Mouse (Mus musculus) frontal cortex, postnatal 10 days (tissue): ENCODE results near the gene Dgat2.

Source experiments
- DNase-seq, 2 experiments: peaks; one replicate each; pipeline ENCODE4 v3.0.0; 2022; ENCODE audit warnings: low spot score in 2 of 2, mixed read lengths in 1 of 2

Gene Dgat2

GRCm38 (mm10) chr7:99162462-99162861 is 20.1 kb downstream of the Dgat2 start:
- no peak for DNase-seq

- DNase-seq = no peak
Measured at GRCm38 (mm10) chr7:99161961-99162360, 20.6 kb downstream of the Dgat2 start.

- DNase-seq = no peak
Measured at GRCm38 (mm10) chr7:99161529-99161928, 21.0 kb downstream of the Dgat2 start.

- DNase-seq = no peak
Measured at GRCm38 (mm10) chr7:99160995-99161394, 21.5 kb downstream of the Dgat2 start.

GRCm38 (mm10) chr7:99159446-99159845 is 23.1 kb downstream of the Dgat2 start:
- DNase-seq = no peak

GRCm38 (mm10) chr7:99158904-99159303 is 23.6 kb downstream of the Dgat2 start:
- DNase-seq = no peak

GRCm38 (mm10) chr7:99158011-99158410 is 24.5 kb downstream of the Dgat2 start:
- DNase-seq = no peak

GRCm38 (mm10) chr7:99156737-99157136 is 25.8 kb downstream of the Dgat2 start:
- DNase-seq = no peak

- no peak for DNase-seq
Measured at GRCm38 (mm10) chr7:99155311-99156289, 26.9 kb downstream of the Dgat2 start.

- DNase-seq = no peak
Measured at GRCm38 (mm10) chr7:99154648-99155151, 27.8 kb downstream of the Dgat2 start.

- no peak for DNase-seq
Measured at GRCm38 (mm10) chr7:99153686-99154202, 28.8 kb downstream of the Dgat2 start.

- no peak for DNase-seq
Measured at GRCm38 (mm10) chr7:99152756-99153155, 29.8 kb downstream of the Dgat2 start.

- DNase-seq = peak; percentile 84 to 88
Measured at GRCm38 (mm10) chr7:99151342-99151741, 31.2 kb downstream of the Dgat2 start.

- no peak for DNase-seq
Measured at GRCm38 (mm10) chr7:99149017-99149416, 33.5 kb downstream of the Dgat2 start.

GRCm38 (mm10) chr7:99147494-99147893 is 35.0 kb downstream of the Dgat2 start:
- DNase-seq = no peak

- no peak for DNase-seq
Measured at GRCm38 (mm10) chr7:99146906-99147305, 35.6 kb downstream of the Dgat2 start.

- DNase-seq = no peak
Measured at GRCm38 (mm10) chr7:99146011-99146410, 36.5 kb downstream of the Dgat2 start.

GRCm38 (mm10) chr7:99144616-99145015 is 37.9 kb downstream of the Dgat2 start:
- peak; percentile 36 to 64 for DNase-seq

- DNase-seq = no peak
Measured at GRCm38 (mm10) chr7:99143244-99143643, 39.3 kb downstream of the Dgat2 start.

GRCm38 (mm10) chr7:99141919-99142606 is 40.5 kb downstream of the Dgat2 start:
- no peak for DNase-seq

- DNase-seq = peak; percentile 99
Measured at GRCm38 (mm10) chr7:99140984-99141918, 41.3 kb downstream of the Dgat2 start, which contains the start of gene Uvrag. Gene Uvrag, minus strand, starts transcription at chr7:99141141.
